Mouse (Mus musculus): ENCODE data around the gene Fam151b. TPM values are rescaled to one million over a fixed set of nuclear protein-coding genes. Genes with fewer than 3 reads are reported as not detected.

The Fam151b gene
- total RNA-seq, 2 experiments from 2014 or later, result 3.7 to 6.9 TPM

DNA sequence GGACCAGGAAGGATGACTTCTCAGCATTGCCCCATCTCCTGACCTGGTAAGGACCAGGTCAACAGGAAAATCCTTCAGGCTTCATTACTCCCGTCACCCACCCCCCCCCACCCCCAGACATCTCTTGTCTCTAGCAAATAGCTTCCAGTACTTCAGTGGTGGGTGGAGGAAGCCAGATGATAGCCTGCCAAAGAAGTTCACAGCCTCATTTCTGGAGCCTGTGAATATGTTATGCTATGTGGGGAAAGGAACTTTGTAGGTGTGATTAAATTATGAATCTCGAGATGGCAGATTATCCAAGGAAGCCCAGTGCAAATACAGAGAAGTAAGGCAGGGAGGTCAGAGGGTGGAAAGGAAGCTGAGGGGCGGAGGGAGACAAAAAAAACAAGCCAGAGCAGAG lies 60.1 kb downstream of the Fam151b start:
- no peak for DNase-seq (ENCODE audit: low spot score in 2 of 2)

DNA sequence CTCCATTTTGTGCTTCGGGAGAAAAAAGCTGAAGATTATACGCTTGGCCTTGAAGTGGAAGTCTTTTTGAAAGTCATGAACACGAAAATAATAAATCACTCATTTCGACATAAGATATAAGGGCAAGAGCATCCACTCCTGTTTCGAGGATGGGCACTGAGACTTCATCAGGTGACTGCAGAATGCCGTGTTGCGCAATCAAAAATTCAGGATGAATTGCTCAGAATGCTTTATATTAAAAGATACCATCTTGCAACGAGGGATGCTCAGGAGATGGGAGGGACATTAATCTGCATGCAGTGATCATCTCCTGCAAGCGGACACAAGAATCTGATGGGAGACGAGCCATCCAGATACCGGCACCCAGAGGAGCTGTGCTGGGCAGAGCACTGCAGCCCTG lies 64.2 kb downstream of the Fam151b start:
- DNase-seq (ENCODE audit: low spot score in 2 of 2), result no peak

DNA sequence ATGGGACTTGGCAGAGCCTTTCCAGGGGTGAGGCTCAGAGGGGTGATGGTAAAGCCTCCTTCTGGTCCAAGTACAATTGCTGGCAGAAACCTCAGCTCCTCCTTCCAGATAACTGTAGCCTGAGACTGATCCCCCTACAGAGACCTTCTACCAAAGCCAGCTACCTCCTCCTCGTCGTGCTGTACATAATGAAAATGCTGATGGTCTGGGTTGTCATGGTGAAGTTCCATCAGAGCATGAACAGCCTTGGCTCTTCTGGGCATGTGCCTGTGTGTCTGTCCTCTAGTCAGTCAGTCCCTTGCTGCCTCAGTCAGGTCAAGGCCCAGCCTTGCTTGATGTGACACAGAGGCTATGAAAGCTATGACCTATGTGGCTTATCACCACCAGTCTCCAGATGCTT lies 73.3 kb downstream of the Fam151b start:
- DNase-seq (ENCODE audit: low spot score in 2 of 2), result peak in 1 of 2 experiments; percentile 7

DNA sequence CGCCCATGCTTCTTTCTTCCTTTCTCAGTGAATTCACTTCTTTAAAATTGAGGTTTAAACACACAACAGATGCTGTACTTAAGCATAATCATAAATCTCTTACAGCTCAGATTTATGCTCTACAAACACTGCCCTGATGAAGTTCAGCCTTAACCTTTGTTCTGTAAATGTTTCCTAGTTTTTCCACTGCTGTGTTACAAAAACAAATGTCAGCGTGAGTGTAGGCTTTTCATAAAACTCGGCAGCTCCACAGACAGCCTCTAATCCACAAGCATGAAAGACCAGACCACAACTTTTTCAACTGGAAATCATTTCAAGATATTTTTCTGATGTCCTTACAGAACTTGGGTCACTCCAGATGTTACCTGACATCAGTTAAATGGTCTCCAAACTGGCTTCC lies 80.3 kb downstream of the Fam151b start:
- DNase-seq (ENCODE audit: low spot score in 2 of 2), result no peak

DNA sequence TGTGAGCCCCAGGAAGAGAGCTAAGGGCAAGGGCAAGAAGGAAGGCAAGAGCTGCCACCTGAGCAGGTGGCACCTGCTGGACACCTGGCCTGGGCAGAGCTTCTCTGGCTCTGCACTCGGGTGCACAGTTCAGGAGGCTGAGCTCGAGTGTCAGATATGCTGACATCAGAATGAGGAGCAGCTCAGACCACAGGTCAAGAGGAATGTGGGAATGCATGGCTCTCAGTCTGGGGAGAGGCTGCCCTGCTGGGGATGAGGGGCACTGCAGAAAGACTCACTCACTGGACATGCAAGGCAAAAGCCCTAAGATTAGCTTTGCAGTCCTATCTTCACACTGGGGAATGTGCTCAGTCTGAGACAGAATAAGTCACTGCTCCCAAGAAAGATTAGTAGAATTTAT lies 81.8 kb downstream of the Fam151b start:
- DNase-seq (ENCODE audit: low spot score in 2 of 2), result no peak

Other genes starting within 250 kb of the Fam151b start
- not detected for gene Gm20379, start 178.0 kb downstream of the Fam151b start, total RNA-seq (2021)
- 1 to 10 TPM; 2.0 to 2.7 TPM for gene Dhfr, start 129.3 kb downstream of the Fam151b start, total RNA-seq (2021)
- 10 to 100 TPM; 10.1 to 16.3 TPM for gene Msh3, start 129.0 kb downstream of the Fam151b start, total RNA-seq (2021)
- gene Ankrd34b, start 58.1 kb downstream of the Fam151b start, total RNA-seq (2021), result under 1 TPM; 0.38 to 0.76 TPM
- 10 to 100 TPM; 24.1 to 25.4 TPM for gene Zfyve16, start 46.9 kb upstream of the Fam151b start, total RNA-seq (2021)
- gene Spz1, start 92.2 kb upstream of the Fam151b start, total RNA-seq (2021), result not detected
- gene Serinc5, start 127.1 kb upstream of the Fam151b start, total RNA-seq (2021), result 10 to 100 TPM; 42.0 to 63.8 TPM